Comparison of ENCODE assay signal across 7 mouse cellular contexts in genomic region chr5:146948041-146948507, GRCm38 (mm10). TPM values are rescaled to one million over a fixed set of nuclear protein-coding genes. Genes with fewer than 3 reads are reported as not detected.
A peak's percentile ranks its signal among the peaks of the same experiment; 100 is the strongest.
DNase-seq lines count a peak whose midpoint lies in the region; ATAC-seq and TF ChIP-seq lines count a peak whose summit lies in the region.

No protein-coding gene starts in this region.

- WGBS in forebrain, embryonic 12.5 days = 26% methylated on average over 10 of the region's 10 CpGs
- 10% methylated on average over 10 of the region's 10 CpGs for WGBS in liver, embryonic 12.5 days (ENCODE audit: insufficient replicate concordance)
- 12% methylated on average over 10 of the region's 10 CpGs for WGBS in stomach, postnatal 0 days

- H3K36me3 ChIP-seq in testis, adult 2 months (ENCODE audit: control insufficient read depth, insufficient read depth, low read length) = no peaks in the 10 kb centered on the region
- H3K36me3 ChIP-seq in forebrain, embryonic 12.5 days (replicated peaks) = peaks cover 28% of the 10 kb centered on the region
- peaks cover 30% of the 10 kb centered on the region for H3K36me3 ChIP-seq in liver, embryonic 12.5 days
- peaks cover 9% of the 10 kb centered on the region for H3K36me3 ChIP-seq in stomach, postnatal 0 days (ENCODE audit: control insufficient read depth, insufficient read depth, low read length)

- H3K9ac ChIP-seq in forebrain, embryonic 12.5 days = peak overlapping the region; percentile 85
- peak overlapping the region; percentile 91 for H3K9ac ChIP-seq in liver, embryonic 12.5 days
- H3K9ac ChIP-seq in stomach, postnatal 0 days (ENCODE audit: low read length) = peak overlapping the region; percentile 89

- H3K4me2 ChIP-seq in forebrain, embryonic 12.5 days = peak overlapping the region; percentile 92
- peak overlapping the region; percentile 94 for H3K4me2 ChIP-seq in liver, embryonic 12.5 days
- H3K4me2 ChIP-seq in stomach, postnatal 0 days (replicated peaks; ENCODE audit: low read depth) = peak overlapping the region; percentile 87

- no peak for TF ChIP-seq POLR2A in testis, adult 2 months (IDR thresholded peaks at IDR 0.05; ENCODE audit: control insufficient read depth, low read depth, low read length)

- H3K27me3 ChIP-seq in testis, adult 2 months (ENCODE audit: control insufficient read depth, insufficient read depth, low read length) = no peaks in the 10 kb centered on the region
- H3K27me3 ChIP-seq in forebrain, embryonic 12.5 days = 0 out of 2 replicates have a peak, but pooled peaks cover 2% of the 10 kb centered on the region
- no peaks in the 10 kb centered on the region for H3K27me3 ChIP-seq in liver, embryonic 12.5 days (replicated peaks)
- H3K27me3 ChIP-seq in stomach, postnatal 0 days (ENCODE audit: control insufficient read depth, insufficient read depth, low read length) = no peaks in the 10 kb centered on the region

- H3K9me3 ChIP-seq in forebrain, embryonic 12.5 days = peaks cover 3% of the 10 kb centered on the region; the same call in 1 of the 2 replicates
- H3K9me3 ChIP-seq in liver, embryonic 12.5 days (replicated peaks) = peaks cover 4% of the 10 kb centered on the region; the same call in 1 of the 2 replicates
- no peaks in the 10 kb centered on the region for H3K9me3 ChIP-seq in stomach, postnatal 0 days (ENCODE audit: control insufficient read depth, low read length)

- peak overlapping the region; percentile 90 for H3K27ac ChIP-seq in testis, adult 2 months (ENCODE audit: control insufficient read depth, insufficient read depth, low read depth, low read length)
- peak overlapping the region; percentile 66; the same call in 1 of the 2 replicates for H3K27ac ChIP-seq in forebrain, embryonic 12.5 days
- H3K27ac ChIP-seq in liver, embryonic 12.5 days = peak overlapping the region; percentile 84
- H3K27ac ChIP-seq in stomach, postnatal 0 days (replicated peaks) = peak overlapping the region; percentile 94

- no peak for DNase-seq in testis, postnatal 10 days (ENCODE audit: low spot score)
- no peak for DNase-seq in stomach, postnatal 0 days (ENCODE audit: low spot score)
- no peak for DNase-seq in layer of hippocampus, adult 9-10 months (ENCODE audit: low spot score)
- DNase-seq in ovary, postnatal 10 days (ENCODE audit: low spot score) = no peak

- TF ChIP-seq CTCF in testis, adult 2 months (IDR thresholded peaks at IDR 0.05; ENCODE audit: control insufficient read depth, insufficient read depth, insufficient replicate concordance, low read depth, low read length) = no peak
- TF ChIP-seq CTCF in stomach, postnatal 0 days (IDR thresholded peaks at IDR 0.05; ENCODE audit: low read depth) = no peak

- H3K4me1 ChIP-seq in testis, adult 2 months (ENCODE audit: control insufficient read depth, insufficient read depth, low read length) = no peaks in the 10 kb centered on the region; the same call in 1 of the 2 replicates
- H3K4me1 ChIP-seq in forebrain, embryonic 12.5 days = peaks cover 16% of the 10 kb centered on the region
- peaks cover 29% of the 10 kb centered on the region for H3K4me1 ChIP-seq in liver, embryonic 12.5 days
- H3K4me1 ChIP-seq in stomach, postnatal 0 days (replicated peaks; ENCODE audit: control insufficient read depth, insufficient read depth) = no peaks in the 10 kb centered on the region

- TF ChIP-seq EP300 in stomach, postnatal 0 days (optimal IDR thresholded peaks at IDR 0.05) = no peak

- peak overlapping the region; percentile 95 for H3K4me3 ChIP-seq in testis, adult 2 months (ENCODE audit: control insufficient read depth, low read depth, low read length)
- H3K4me3 ChIP-seq in forebrain, embryonic 12.5 days (replicated peaks) = peak overlapping the region; percentile 70
- H3K4me3 ChIP-seq in liver, embryonic 12.5 days = peak overlapping the region; percentile 92
- peak overlapping the region; percentile 72 for H3K4me3 ChIP-seq in stomach, postnatal 0 days (ENCODE audit: low read depth, low read length)

- no peak; the same call in 1 of the 2 replicates for ATAC-seq in forebrain, embryonic 12.5 days (ENCODE audit: low FRiP score)
- ATAC-seq in liver, embryonic 12.5 days = peak; percentile 13; the same call in 1 of the 2 replicates
- no peak for ATAC-seq in stomach, postnatal 0 days (ENCODE audit: low FRiP score, low TSS enrichment)

RNA-seq across cellular contexts. Expression of gene Gtf3a, which starts 0.4 kb away (rescaled TPM):
- 9.5 and 12.1 TPM in 2 replicates for polyA plus RNA-seq in testis, adult 2 months (2012; rRNA removed)
- 107 and 114 TPM in 2 replicates for polyA plus RNA-seq in forebrain, embryonic 12.5 days (2016; fragmentation: Nextera tagmentation; extraction: Ambion mirVana)
- polyA plus RNA-seq in liver, embryonic 12.5 days (2016; fragmentation: Nextera tagmentation; extraction: Ambion mirVana) = 95.1 and 95.7 TPM in 2 replicates
- polyA plus RNA-seq in stomach, postnatal 0 days (2015; fragmentation: Nextera tagmentation; extraction: Ambion mirVana) = 67.9 and 70.4 TPM in 2 replicates

RNA-seq across cellular contexts. Expression of gene Mtif3, which starts 15.5 kb away (rescaled TPM):
- polyA plus RNA-seq in testis, adult 2 months (2012; rRNA removed) = 10.3 and 11.2 TPM in 2 replicates
- 18.8 and 22.3 TPM in 2 replicates for polyA plus RNA-seq in forebrain, embryonic 12.5 days (2016; fragmentation: Nextera tagmentation; extraction: Ambion mirVana)
- polyA plus RNA-seq in liver, embryonic 12.5 days (2016; fragmentation: Nextera tagmentation; extraction: Ambion mirVana) = 14.9 and 16.5 TPM in 2 replicates
- 21.0 and 25.0 TPM in 2 replicates for polyA plus RNA-seq in stomach, postnatal 0 days (2015; fragmentation: Nextera tagmentation; extraction: Ambion mirVana)
